Mouse (Mus musculus) liver, embryonic 14.5 days (tissue): Measurements from ENCODE around the gene Maml2.

Experiments used
- CTCF ChIP-seq: IDR thresholded peaks from 2 replicates; pipeline ENCODE4 v1.5.1; 2016; ENCODE audit warnings: antibody characterized with exemption, low read depth, control low read depth
- EP300 ChIP-seq: IDR thresholded peaks from 2 replicates; pipeline ENCODE4 v1.6.1; 2016; ENCODE audit warnings: antibody characterized with exemption, low read depth

DNA sequence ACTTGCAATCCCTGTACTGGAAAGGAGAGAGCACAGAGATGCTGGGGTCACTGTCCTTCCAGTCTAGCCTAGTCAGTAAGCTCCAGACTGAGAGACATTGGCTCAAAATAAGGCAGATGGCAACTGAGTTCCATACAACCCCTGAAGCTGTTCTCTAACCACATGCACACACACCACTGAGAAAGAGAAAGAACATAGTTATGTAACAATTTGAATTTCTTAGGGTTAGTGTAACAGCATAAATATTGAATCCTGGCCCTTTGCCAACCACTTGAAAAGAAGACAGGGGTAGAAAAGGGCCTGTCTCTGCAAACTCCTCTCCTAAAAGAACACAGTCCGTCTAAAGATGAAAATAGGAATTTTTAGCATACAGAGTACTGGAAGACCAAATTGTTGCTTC, 161.6 kb downstream of the Maml2 start:
- no peak for TF ChIP-seq CTCF
- TF ChIP-seq EP300 = no peak
